Mouse (Mus musculus): ENCODE measurements around the gene Foxf1.

Foxf1 gene

DNA sequence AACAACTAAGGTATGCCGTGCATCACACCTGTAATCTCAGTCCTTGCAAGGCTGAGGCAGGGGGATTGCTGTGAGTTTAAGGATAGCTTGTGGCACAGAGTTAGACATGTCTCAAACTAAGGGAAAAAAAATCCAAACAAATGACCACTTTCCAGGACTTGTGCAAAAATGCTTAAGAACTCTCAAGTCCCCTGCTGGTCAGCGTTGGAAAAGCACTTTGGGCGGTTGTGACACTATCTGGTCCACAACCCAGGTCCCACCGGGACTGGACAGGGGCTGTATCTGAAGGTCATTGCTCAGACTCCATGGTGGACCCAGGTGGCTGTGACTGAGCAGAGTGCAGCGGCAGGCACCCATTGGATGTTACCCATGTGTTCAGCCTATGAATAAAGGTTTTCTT is 46.3 kb downstream of the Foxf1 start:
- DNase-seq: peak; percentile 70

DNA sequence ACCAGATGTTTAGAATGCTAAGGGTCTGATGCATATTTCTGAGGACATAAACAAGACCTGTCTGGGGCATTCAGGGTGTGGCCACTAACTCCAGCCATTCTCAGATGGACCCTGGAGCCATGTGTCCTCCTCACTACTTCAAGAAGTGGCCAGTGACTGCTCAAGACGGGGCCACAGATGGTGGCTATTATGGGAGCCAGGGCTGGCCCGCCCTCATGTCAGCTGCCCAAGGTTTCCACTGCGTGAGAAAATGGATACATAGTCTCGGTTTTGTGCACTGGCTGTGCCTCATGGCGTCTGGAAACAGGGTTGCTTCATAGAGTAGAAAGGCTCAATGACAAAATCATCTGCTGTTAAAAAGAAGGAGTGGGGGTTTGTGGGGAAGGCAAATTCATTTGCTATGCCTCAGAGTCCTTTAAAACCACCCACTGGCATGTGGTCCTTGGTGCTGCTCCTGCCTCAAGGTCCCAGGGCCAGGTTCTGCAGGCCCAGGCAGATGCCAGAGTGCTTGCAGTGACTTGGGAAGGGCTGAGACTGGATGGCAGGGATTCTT is 48.9 kb downstream of the Foxf1 start:
- no peak for DNase-seq

DNA sequence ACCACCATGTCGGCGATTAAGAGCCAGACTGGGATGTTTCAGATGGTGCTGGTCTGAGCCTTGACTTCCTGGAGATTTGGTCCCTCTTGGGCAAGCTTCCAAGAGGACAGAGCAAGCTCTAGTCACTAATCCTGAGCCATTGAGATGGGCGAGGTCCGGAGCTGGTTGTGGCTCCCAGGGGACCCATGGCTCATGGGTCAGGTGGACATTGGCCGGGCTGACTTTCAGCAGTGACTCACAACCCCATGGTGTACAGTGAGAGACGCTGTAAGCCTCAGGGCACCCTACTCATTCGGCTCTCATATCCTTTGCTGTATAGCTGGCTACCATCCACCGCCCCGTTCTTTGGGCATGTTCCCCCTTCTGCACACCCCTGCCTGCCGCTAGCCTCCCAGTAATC is 49.9 kb downstream of the Foxf1 start:
- DNase-seq: no peak

DNA sequence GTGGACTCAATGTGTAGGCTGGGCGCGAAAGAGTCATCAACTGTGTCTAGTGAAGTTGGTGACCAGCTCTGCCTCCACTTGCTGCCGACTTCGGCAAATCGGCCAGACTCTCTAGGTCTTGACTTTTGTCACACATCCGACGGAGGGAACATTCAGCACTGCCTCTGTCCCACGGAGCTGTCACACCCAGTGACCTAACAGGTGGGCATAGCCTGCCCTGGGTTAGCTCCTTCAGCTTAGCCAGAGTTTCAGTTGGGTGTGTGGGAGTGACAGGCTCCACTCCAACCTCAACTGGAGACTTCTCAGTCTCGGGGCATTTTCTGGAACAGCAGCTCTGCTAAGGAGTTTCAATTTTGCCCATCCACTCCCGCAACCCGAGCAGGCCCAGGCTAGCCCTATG is 50.3 kb downstream of the Foxf1 start:
- DNase-seq: no peak

DNA sequence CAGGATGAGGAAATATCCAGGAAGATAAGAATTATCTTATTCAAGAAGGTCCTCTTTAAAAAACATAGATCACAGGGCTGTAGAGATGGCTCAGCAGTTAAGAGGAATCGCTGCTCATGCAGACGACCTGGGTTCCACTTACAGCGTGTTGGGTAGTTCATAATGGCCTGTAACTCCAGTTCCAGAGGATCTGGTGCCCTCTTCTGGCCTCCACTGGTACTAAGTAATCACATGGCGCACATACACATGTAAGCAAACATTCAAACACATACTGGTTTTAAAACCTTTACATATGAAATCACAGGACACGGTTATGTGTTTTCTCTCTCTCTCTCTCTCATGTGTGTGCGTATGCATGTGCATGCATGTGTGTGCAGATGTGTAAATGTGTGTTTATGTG is 52.7 kb downstream of the Foxf1 start:
- DNase-seq: no peak
